Mouse (Mus musculus) left cerebral cortex, adult 9 months (tissue): ENCODE results near the gene Eif2b5.

ENCODE experiments used
- DNase-seq, 2 experiments: peaks; one replicate each; pipeline ENCODE4 v3.0.0; 2022; ENCODE audit warnings: low spot score in 2 of 2

Gene Eif2b5

GRCm38 (mm10) chr16:20537071-20537471, 38.5 kb downstream of the Eif2b5 start:
- no peak for DNase-seq

GRCm38 (mm10) chr16:20537601-20538320, 39.1 kb downstream of the Eif2b5 start:
- no peak for DNase-seq

GRCm38 (mm10) chr16:20539649-20540048, 41.0 kb downstream of the Eif2b5 start:
- DNase-seq = no peak

GRCm38 (mm10) chr16:20540438-20540837, 41.8 kb downstream of the Eif2b5 start:
- no peak for DNase-seq

GRCm38 (mm10) chr16:20545696-20546095, 47.1 kb downstream of the Eif2b5 start:
- no peak for DNase-seq

- no peak for DNase-seq
These were observed 48.8 kb downstream of the Eif2b5 start for GRCm38 (mm10) chr16:20547423-20547822.

- DNase-seq = peak; percentile 97 to 98
These were observed 49.7 kb downstream of the Eif2b5 start, which contains the start of gene Abcf3 for GRCm38 (mm10) chr16:20548096-20548948. Gene Abcf3, plus strand, starts transcription at chr16:20548577.

- no peak for DNase-seq
These were observed 50.5 kb downstream of the Eif2b5 start for GRCm38 (mm10) chr16:20549161-20549560.

GRCm38 (mm10) chr16:20551691-20552090, 53.1 kb downstream of the Eif2b5 start:
- no peak for DNase-seq

- DNase-seq = no peak
These were observed 54.0 kb downstream of the Eif2b5 start for GRCm38 (mm10) chr16:20552594-20552993.

GRCm38 (mm10) chr16:20555000-20555399, 56.4 kb downstream of the Eif2b5 start:
- DNase-seq = no peak

- no peak for DNase-seq
These were observed 58.8 kb downstream of the Eif2b5 start for GRCm38 (mm10) chr16:20557381-20557780.
